8 mouse cellular contexts compared by ENCODE assay signal in the genomic region with DNA sequence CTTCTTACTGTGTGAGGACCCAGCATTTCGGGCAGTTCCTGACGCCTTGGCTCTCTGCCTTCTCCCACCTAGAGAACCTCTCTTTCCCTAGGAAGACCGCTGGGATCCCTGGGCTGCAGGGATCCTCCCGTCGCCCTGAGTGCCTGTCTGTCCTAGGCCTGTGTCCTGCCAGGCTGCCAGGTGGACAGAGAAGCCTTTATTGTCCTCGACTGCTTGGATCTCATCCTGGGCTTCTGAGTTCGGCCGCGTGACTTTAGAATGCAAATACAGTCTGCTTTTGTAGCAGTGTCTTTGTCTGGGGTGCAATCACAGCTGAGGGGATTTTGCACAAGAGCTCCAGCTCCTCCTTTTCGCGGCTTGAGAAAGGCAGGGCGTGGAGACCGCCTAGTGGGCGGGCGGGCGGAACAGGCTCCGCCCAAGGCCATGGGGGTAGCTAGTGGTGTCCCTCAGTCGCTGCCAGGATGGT.
DNase-seq lines count a peak whose midpoint lies in the region; ATAC-seq and TF ChIP-seq lines count a peak whose summit lies in the region.

No protein-coding gene starts in this region.

- no peak for TF ChIP-seq EP300 in heart, postnatal 0 days (IDR thresholded peaks at IDR 0.05; ENCODE audit: low read depth)

- ATAC-seq in frontal cortex, adult (ENCODE audit: low TSS enrichment) = peak; percentile 94
- ATAC-seq in heart, postnatal 0 days (ENCODE audit: insufficient read depth, low read depth) = peak; percentile 70; the same call in 1 of the 2 replicates
- ATAC-seq in liver, embryonic 11.5 days (replicated peaks; ENCODE audit: low FRiP score) = no peak
- peak; percentile 77 for ATAC-seq in midbrain, postnatal 0 days (ENCODE audit: low FRiP score)
- ATAC-seq in stomach, embryonic 15.5 days (ENCODE audit: insufficient read depth, low FRiP score, low read depth) = peak; percentile 81

- 0 out of 2 replicates have a peak overlapping the region, but pooled peaks have one; percentile 1 for H3K4me3 ChIP-seq in embryonic fibroblast, embryonic 13.5 days (ENCODE audit: insufficient read depth, low read length)
- H3K4me3 ChIP-seq in heart, postnatal 0 days (ENCODE audit: low read depth, low read length) = peak overlapping the region; percentile 30
- H3K4me3 ChIP-seq in liver, embryonic 11.5 days (ENCODE audit: low read depth, low read length) = no peak overlapping the region
- peak overlapping the region; percentile 16 for H3K4me3 ChIP-seq in midbrain, postnatal 0 days (ENCODE audit: low read depth, low read length)
- peak overlapping the region; percentile 19 for H3K4me3 ChIP-seq in stomach, embryonic 15.5 days (replicated peaks)

- WGBS in heart, postnatal 0 days = 4% methylated on average over 18 of the region's 18 CpGs
- WGBS in liver, embryonic 11.5 days = 11% methylated on average over 18 of the region's 18 CpGs
- 3% methylated on average over 18 of the region's 18 CpGs for WGBS in midbrain, postnatal 0 days
- 1% methylated on average over 18 of the region's 18 CpGs for WGBS in stomach, embryonic 15.5 days

- H3K9me3 ChIP-seq in heart, postnatal 0 days (replicated peaks; ENCODE audit: control insufficient read depth, low read length) = no peaks in the 10 kb centered on the region
- H3K9me3 ChIP-seq in liver, embryonic 11.5 days (ENCODE audit: control insufficient read depth, low read length) = no peaks in the 10 kb centered on the region
- no peaks in the 10 kb centered on the region for H3K9me3 ChIP-seq in midbrain, postnatal 0 days (ENCODE audit: low read length)
- no peaks in the 10 kb centered on the region for H3K9me3 ChIP-seq in stomach, embryonic 15.5 days

- H3K27me3 ChIP-seq in heart, postnatal 0 days (ENCODE audit: control insufficient read depth, insufficient read depth, low read length) = peaks cover 5% of the 10 kb centered on the region; the same call in 1 of the 2 replicates
- H3K27me3 ChIP-seq in liver, embryonic 11.5 days (replicated peaks; ENCODE audit: control insufficient read depth, insufficient read depth, low read length) = peaks cover 9% of the 10 kb centered on the region; the same call in 1 of the 2 replicates
- no peaks in the 10 kb centered on the region for H3K27me3 ChIP-seq in midbrain, postnatal 0 days (ENCODE audit: insufficient read depth, low read length)
- no peaks in the 10 kb centered on the region for H3K27me3 ChIP-seq in stomach, embryonic 15.5 days (replicated peaks)

- TF ChIP-seq POLR2A in embryonic fibroblast, embryonic 13.5 days (IDR thresholded peaks at IDR 0.05; ENCODE audit: low read depth, low read length) = peak; percentile 21; the same call in 1 of the 2 replicates

- H3K27ac ChIP-seq in embryonic fibroblast, embryonic 13.5 days (ENCODE audit: insufficient read depth, low read length) = no peak overlapping the region
- no peak overlapping the region for H3K27ac ChIP-seq in heart, postnatal 0 days (ENCODE audit: low read depth)
- no peak overlapping the region for H3K27ac ChIP-seq in liver, embryonic 11.5 days (ENCODE audit: low read depth, low read length)
- peak overlapping the region; percentile 69 for H3K27ac ChIP-seq in midbrain, postnatal 0 days (ENCODE audit: low read depth, low read length)
- H3K27ac ChIP-seq in stomach, embryonic 15.5 days = no peak overlapping the region

- H3K9ac ChIP-seq in heart, postnatal 0 days (replicated peaks; ENCODE audit: low read depth, low read length) = peak overlapping the region; percentile 37; the same call in 1 of the 2 replicates
- H3K9ac ChIP-seq in liver, embryonic 11.5 days (ENCODE audit: low read depth, low read length) = no peak overlapping the region
- H3K9ac ChIP-seq in midbrain, postnatal 0 days (replicated peaks; ENCODE audit: low read length, poor library complexity, severe bottlenecking) = no peak overlapping the region
- H3K9ac ChIP-seq in stomach, embryonic 15.5 days = no peak overlapping the region; the same call in 1 of the 2 replicates

- peaks cover 3% of the 10 kb centered on the region; the same call in 1 of the 2 replicates for H3K4me1 ChIP-seq in embryonic fibroblast, embryonic 13.5 days (ENCODE audit: control insufficient read depth, insufficient read depth, low read length)
- no peaks in the 10 kb centered on the region for H3K4me1 ChIP-seq in heart, postnatal 0 days (ENCODE audit: control insufficient read depth, insufficient read depth)
- H3K4me1 ChIP-seq in liver, embryonic 11.5 days (replicated peaks; ENCODE audit: control insufficient read depth, insufficient read depth, low read length) = no peaks in the 10 kb centered on the region
- peaks cover 11% of the 10 kb centered on the region; the same call in 1 of the 2 replicates for H3K4me1 ChIP-seq in midbrain, postnatal 0 days (ENCODE audit: insufficient read depth, low read length)
- H3K4me1 ChIP-seq in stomach, embryonic 15.5 days = peaks cover 13% of the 10 kb centered on the region

- no peaks in the 10 kb centered on the region for H3K36me3 ChIP-seq in heart, postnatal 0 days (replicated peaks; ENCODE audit: control insufficient read depth, insufficient read depth, low read length)
- no peaks in the 10 kb centered on the region for H3K36me3 ChIP-seq in liver, embryonic 11.5 days (ENCODE audit: control insufficient read depth, insufficient read depth, low read length)
- no peaks in the 10 kb centered on the region for H3K36me3 ChIP-seq in midbrain, postnatal 0 days (ENCODE audit: insufficient read depth, low read length)
- no peaks in the 10 kb centered on the region for H3K36me3 ChIP-seq in stomach, embryonic 15.5 days

- H3K4me2 ChIP-seq in heart, postnatal 0 days (ENCODE audit: low read depth, low read length) = peak overlapping the region; percentile 64
- peak overlapping the region; percentile 45 for H3K4me2 ChIP-seq in liver, embryonic 11.5 days
- peak overlapping the region; percentile 49 for H3K4me2 ChIP-seq in midbrain, postnatal 0 days (ENCODE audit: low read depth, low read length, poor library complexity, severe bottlenecking)
- peak overlapping the region; percentile 52 for H3K4me2 ChIP-seq in stomach, embryonic 15.5 days

- no peak for DNase-seq in frontal cortex, postnatal 25 days (ENCODE audit: low spot score in 2 of 2)
- peak; percentile 49 for DNase-seq in heart, postnatal 0 days (ENCODE audit: low spot score)
- peak; percentile 59 to 74 for DNase-seq in kidney, postnatal 25 days
- peak; percentile 48 for DNase-seq in liver, embryonic 11.5 days (ENCODE audit: low spot score)
- DNase-seq in midbrain, postnatal 0 days (ENCODE audit: low spot score) = peak; percentile 75

- TF ChIP-seq CTCF in embryonic fibroblast, embryonic 13.5 days (IDR thresholded peaks at IDR 0.05; ENCODE audit: borderline replicate concordance, insufficient read depth, low read length) = no peak
- TF ChIP-seq CTCF in heart, postnatal 0 days (IDR thresholded peaks at IDR 0.05; ENCODE audit: low read depth) = no peak
- TF ChIP-seq CTCF in midbrain, postnatal 0 days (IDR thresholded peaks at IDR 0.05) = peak; percentile 30; the same call in 1 of the 2 replicates

Comparison
In these comparisons a context has a peak if more than half of its experiments do, and no peak if none do; other contexts are left out.
1. DNase-seq: peak in heart, postnatal 0 days (single experiment), kidney, postnatal 25 days (2 of 2), liver, embryonic 11.5 days (single experiment) and midbrain, postnatal 0 days (single experiment); none in frontal cortex, postnatal 25 days (0 of 2).
2. Peak in every context shown above with its lines, with median percentiles within 50 percentile points of each other: H3K4me2 ChIP-seq.